ENCODE assay signal across 7 mouse cellular contexts in genomic region chr1:192457526-192458206, GRCm38 (mm10).
DNase-seq lines count a peak whose midpoint lies in the region.

No protein-coding gene starts in this region.

- intact Hi-C loops in left cerebral cortex, postnatal 4 days (cut with DNase I), result no loop called here

- DNase-seq in left cerebral cortex, postnatal 4 days, result peak; percentile 27
- no peak for DNase-seq in left cerebral cortex, adult 9 months (ENCODE audit: low spot score in 2 of 2)
- peak; percentile 63 for DNase-seq in NIH3T3 (ENCODE audit: low read depth)
- DNase-seq in c-Kit-positive CD71-negative TER-119-negative erythroid progenitor cells, embryonic 14.5 days (ENCODE audit: low read depth), result peak; percentile 13
- DNase-seq in heart, postnatal 4 days, result peak; percentile 82
- no peak for DNase-seq in frontal cortex, postnatal 25 days (ENCODE audit: low spot score in 2 of 2)
- DNase-seq in B cell, adult 2 months, result no peak

Comparison
In these comparisons a context has a peak if more than half of its experiments do, and no peak if none do; other contexts are left out.
1. DNase-seq: peak in left cerebral cortex, postnatal 4 days (single experiment), NIH3T3 (single experiment), c-Kit-positive CD71-negative TER-119-negative erythroid progenitor cells, embryonic 14.5 days (single experiment) and heart, postnatal 4 days (single experiment); none in left cerebral cortex, adult 9 months (0 of 2), frontal cortex, postnatal 25 days (0 of 2) and B cell, adult 2 months (0 of 2).